Mouse (Mus musculus): ENCODE data around the gene Ssh1.

DNA sequence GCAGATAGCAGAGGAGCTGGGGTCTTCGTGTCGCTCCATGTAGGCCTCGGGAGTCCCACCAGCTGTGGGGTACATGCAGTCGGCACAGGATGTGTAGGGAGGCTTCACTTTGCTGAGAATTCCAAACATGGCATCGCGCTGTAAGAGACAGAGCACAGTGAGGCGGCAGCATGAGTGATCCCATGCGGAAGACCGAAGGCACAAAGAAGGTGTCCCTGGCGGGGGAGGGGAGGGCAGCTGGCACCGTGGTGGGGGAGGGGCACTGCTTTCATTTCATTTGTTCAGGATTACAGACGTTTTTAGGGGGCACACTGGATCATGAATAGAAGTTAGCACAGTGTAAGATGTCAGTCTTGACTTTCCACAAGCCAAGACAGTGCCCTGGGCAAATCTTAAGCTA lies 50.4 kb downstream of the Ssh1 start:
- TF ChIP-seq CTCF (conservative IDR thresholded peaks at IDR 0.05 in 1 of 2, IDR thresholded peaks at IDR 0.05 in 1 of 2; ENCODE audit: low read depth in 2 of 2, low read length in 2 of 2) (no peak), JUND (conservative IDR thresholded peaks at IDR 0.05; ENCODE audit: low read depth, low read length) (no peak), NRF1 (IDR thresholded peaks at IDR 0.05; ENCODE audit: low read depth, low read length) (no peak), USF1 (IDR thresholded peaks at IDR 0.05; ENCODE audit: low read depth, low read length) (no peak), ZC3H11A (IDR thresholded peaks at IDR 0.05; ENCODE audit: low read depth, low read length) (no peak), MXI1 (IDR thresholded peaks at IDR 0.05; ENCODE audit: low read depth, low read length) (no peak), POLR2A (IDR thresholded peaks at IDR 0.05; ENCODE audit: low read depth, low read length) (no peak), GABPA (IDR thresholded peaks at IDR 0.05; ENCODE audit: insufficient replicate concordance, low read depth, low read length) (no peak), SMC3 (IDR thresholded peaks at IDR 0.05; ENCODE audit: low read depth, low read length) (no peak), USF2 (conservative IDR thresholded peaks at IDR 0.05; ENCODE audit: low read depth, low read length) (no peak), TBP (conservative IDR thresholded peaks at IDR 0.05; ENCODE audit: low read depth, low read length) (no peak), MYC (IDR thresholded peaks at IDR 0.05; ENCODE audit: low read depth, low read length) (no peak)

Data from CH12.LX (cell line).